Mouse (Mus musculus) MEL (cell line): ENCODE measurements at regions not wholly inside any gene's neighbourhood (a gene's known extent, or its start where the extent isn't known, plus 50 kb on each side); places are given as distances from the start of the nearest gene placed in this dataset.

Experiments
- DNase-seq: peaks from one replicate; pipeline ENCODE4 v3.0.0; 2011; ENCODE audit warnings: low read depth, low spot score
- H3K27ac ChIP-seq: 2 replicates; pipeline ENCODE4 v1.5.1; 2012; ENCODE audit warnings: low read depth, mild to moderate bottlenecking, control low read depth, low read length, moderate library complexity; ENCODE audit not compliant: control insufficient read depth
- H3K27me3 ChIP-seq, 2 experiments: fragments of 150-350 bp in 1 of 2; sonication (generic) in 1 of 2; 2 replicates each; pipeline ENCODE4 v1.6.1; 2012; ENCODE audit warnings: low read length in 2 of 2, mild to moderate bottlenecking in 2 of 2, improper control_type of control experiment in 1 of 2, moderate library complexity in 1 of 2; ENCODE audit not compliant: insufficient read depth in 2 of 2, control insufficient read depth in 1 of 2
- H3K36me3 ChIP-seq, 2 experiments: 2 replicates each; pipeline ENCODE4 v1.6.1; 2012 to 2014; ENCODE audit warnings: low read length in 2 of 2, improper control_type of control experiment in 1 of 2, inconsistent platforms in 1 of 2, mild to moderate bottlenecking in 1 of 2; ENCODE audit not compliant: insufficient read depth in 2 of 2, control insufficient read depth in 1 of 2
- H3K4me1 ChIP-seq, 2 experiments: fragments of 150-350 bp in 1 of 2; sonication (generic) in 1 of 2; 2 replicates each; pipeline ENCODE4 v1.6.1; 2012; ENCODE audit warnings: low read length in 2 of 2, improper control_type of control experiment in 1 of 2, mild to moderate bottlenecking in 1 of 2; ENCODE audit not compliant: insufficient read depth in 2 of 2, control insufficient read depth in 1 of 2
- H3K4me3 ChIP-seq, 2 experiments: fragments of 150-350 bp in 1 of 2; sonication (generic) in 1 of 2; 2 replicates each; pipeline ENCODE4 v1.5.1; 2012; ENCODE audit warnings: low read depth in 2 of 2, low read length in 2 of 2, mild to moderate bottlenecking in 2 of 2, moderate library complexity in 2 of 2, control low read depth in 1 of 2, improper control_type of control experiment in 1 of 2; ENCODE audit not compliant: control insufficient read depth in 1 of 2, insufficient read depth in 1 of 2
- H3K79me2 ChIP-seq: 2 replicates; pipeline ENCODE4 v1.6.1; 2012; ENCODE audit warnings: mild to moderate bottlenecking, low read length, moderate library complexity; ENCODE audit not compliant: control insufficient read depth, poor library complexity, insufficient read depth
- H3K9ac ChIP-seq: 2 replicates; pipeline ENCODE4 v1.6.1; 2012; ENCODE audit warnings: low read depth, mild to moderate bottlenecking, control low read depth, low read length, moderate library complexity; ENCODE audit not compliant: control insufficient read depth, poor library complexity, severe bottlenecking
- H3K9me3 ChIP-seq: fragments of 150-350 bp; sonication (generic); replicated peaks from 2 replicates; pipeline ENCODE4 v1.6.1; 2012; ENCODE audit warnings: mild to moderate bottlenecking, low read length, improper control_type of control experiment, moderate library complexity; ENCODE audit not compliant: insufficient read depth
- BHLHE40 ChIP-seq: IDR thresholded peaks from 2 replicates; pipeline ENCODE4 v1.6.1; 2012; ENCODE audit warnings: low read depth, mild to moderate bottlenecking, inconsistent platforms, low read length, improper control_type of control experiment, borderline replicate concordance
- CHD1 ChIP-seq: IDR thresholded peaks from 2 replicates; pipeline ENCODE4 v1.6.1; 2012; ENCODE audit warnings: low read depth, mild to moderate bottlenecking, inconsistent platforms, low read length, improper control_type of control experiment
- CHD2 ChIP-seq: IDR thresholded peaks from 2 replicates; pipeline ENCODE4 v1.6.1; 2011; ENCODE audit warnings: low read length, improper control_type of control experiment
- CTCF ChIP-seq, 3 experiments: IDR thresholded peaks in 2 of 3; conservative IDR thresholded peaks in 1 of 3; 2 replicates each; pipeline ENCODE4 v1.5.1; 2011 to 2012; ENCODE audit warnings: low read length in 3 of 3, low read depth in 2 of 3, mild to moderate bottlenecking in 2 of 3, improper control_type of control experiment in 1 of 3, inconsistent platforms in 1 of 3, mixed read lengths in 1 of 3, moderate library complexity in 1 of 3; ENCODE audit not compliant: control insufficient read depth in 1 of 3, insufficient read depth in 1 of 3, poor library complexity in 1 of 3, severe bottlenecking in 1 of 3
- GABPA ChIP-seq: IDR thresholded peaks from 2 replicates; pipeline ENCODE4 v1.6.1; 2012; ENCODE audit warnings: low read depth, mild to moderate bottlenecking, inconsistent platforms, low read length, improper control_type of control experiment, moderate library complexity
- HCFC1 ChIP-seq: IDR thresholded peaks from 2 replicates; pipeline ENCODE4 v1.6.1; 2012; ENCODE audit warnings: low read depth, mild to moderate bottlenecking, inconsistent platforms, low read length, improper control_type of control experiment, moderate library complexity
- JUND ChIP-seq: IDR thresholded peaks from 2 replicates; pipeline ENCODE4 v1.6.1; 2011; ENCODE audit warnings: low read depth, mild to moderate bottlenecking, improper control_type of control experiment, low read length
- MAFK ChIP-seq: IDR thresholded peaks from 2 replicates; pipeline ENCODE4 v1.6.1; 2011; ENCODE audit warnings: low read depth, mild to moderate bottlenecking, low read length, improper control_type of control experiment, borderline replicate concordance
- MAX ChIP-seq: IDR thresholded peaks from 2 replicates; pipeline ENCODE4 v1.6.1; 2011; ENCODE audit warnings: low read length, improper control_type of control experiment
- MAZ ChIP-seq: IDR thresholded peaks from 2 replicates; pipeline ENCODE4 v1.6.1; 2012; ENCODE audit warnings: low read depth, mild to moderate bottlenecking, inconsistent platforms, low read length, improper control_type of control experiment
- MXI1 ChIP-seq: IDR thresholded peaks from 2 replicates; pipeline ENCODE4 v1.6.1; 2011; ENCODE audit warnings: mild to moderate bottlenecking, low read depth, low read length, improper control_type of control experiment
- MYB ChIP-seq: IDR thresholded peaks from 2 replicates; pipeline ENCODE4 v1.6.1; 2011; ENCODE audit warnings: mild to moderate bottlenecking, low read depth, low read length, improper control_type of control experiment
- MYC ChIP-seq: IDR thresholded peaks from 2 replicates; pipeline ENCODE4 v1.6.1; 2011; ENCODE audit warnings: low read depth, mild to moderate bottlenecking, low read length, improper control_type of control experiment, moderate library complexity
- NRF1 ChIP-seq: IDR thresholded peaks from 2 replicates; pipeline ENCODE4 v1.6.1; 2014; ENCODE audit warnings: low read depth, mild to moderate bottlenecking, inconsistent platforms, low read length, improper control_type of control experiment, moderate library complexity; ENCODE audit not compliant: poor library complexity, insufficient read depth, severe bottlenecking
- POLR2A ChIP-seq, 2 experiments: IDR thresholded peaks; 2 replicates each; pipeline ENCODE4 v1.6.1; 2011 to 2012; ENCODE audit warnings: low read length in 2 of 2, mild to moderate bottlenecking in 2 of 2, control low read depth in 1 of 2, improper control_type of control experiment in 1 of 2, low read depth in 1 of 2, moderate library complexity in 1 of 2; ENCODE audit not compliant: control insufficient read depth in 1 of 2, insufficient read depth in 1 of 2, poor library complexity in 1 of 2
- POLR2AphosphoS5 ChIP-seq: IDR thresholded peaks from 2 replicates; pipeline ENCODE4 v1.6.1; 2012; ENCODE audit warnings: low read depth, borderline replicate concordance, mild to moderate bottlenecking, inconsistent platforms, low read length, moderate library complexity, mixed read lengths
- RAD21 ChIP-seq: IDR thresholded peaks from 2 replicates; pipeline ENCODE4 v1.6.1; 2011; ENCODE audit warnings: mild to moderate bottlenecking, low read depth, low read length, improper control_type of control experiment
- RCOR1 ChIP-seq: IDR thresholded peaks from 2 replicates; pipeline ENCODE4 v1.6.1; 2012; ENCODE audit warnings: low read depth, mild to moderate bottlenecking, inconsistent platforms, low read length, improper control_type of control experiment
- SMC3 ChIP-seq: IDR thresholded peaks from 2 replicates; pipeline ENCODE4 v1.6.1; 2011; ENCODE audit warnings: low read depth, low read length, improper control_type of control experiment
- TAL1 ChIP-seq: IDR thresholded peaks from 2 replicates; pipeline ENCODE4 v1.6.1; 2012; ENCODE audit warnings: mild to moderate bottlenecking, inconsistent platforms, low read length, moderate library complexity, mixed read lengths
- TCF12 ChIP-seq: IDR thresholded peaks from 2 replicates; pipeline ENCODE4 v1.6.1; 2014; ENCODE audit warnings: low read depth, mild to moderate bottlenecking, inconsistent platforms, low read length, improper control_type of control experiment, moderate library complexity
- UBTF ChIP-seq: IDR thresholded peaks from 2 replicates; pipeline ENCODE4 v1.6.1; 2012; ENCODE audit warnings: low read depth, mild to moderate bottlenecking, inconsistent platforms, low read length, improper control_type of control experiment, moderate library complexity, borderline replicate concordance; ENCODE audit not compliant: insufficient read depth
- ZC3H11A ChIP-seq: IDR thresholded peaks from 2 replicates; pipeline ENCODE4 v1.6.1; 2012; ENCODE audit warnings: low read depth, mild to moderate bottlenecking, inconsistent platforms, low read length, improper control_type of control experiment
- ZMIZ1 ChIP-seq: IDR thresholded peaks from 2 replicates; pipeline ENCODE4 v1.6.1; 2012; ENCODE audit warnings: low read depth, mild to moderate bottlenecking, inconsistent platforms, low read length, improper control_type of control experiment, moderate library complexity

DNA sequence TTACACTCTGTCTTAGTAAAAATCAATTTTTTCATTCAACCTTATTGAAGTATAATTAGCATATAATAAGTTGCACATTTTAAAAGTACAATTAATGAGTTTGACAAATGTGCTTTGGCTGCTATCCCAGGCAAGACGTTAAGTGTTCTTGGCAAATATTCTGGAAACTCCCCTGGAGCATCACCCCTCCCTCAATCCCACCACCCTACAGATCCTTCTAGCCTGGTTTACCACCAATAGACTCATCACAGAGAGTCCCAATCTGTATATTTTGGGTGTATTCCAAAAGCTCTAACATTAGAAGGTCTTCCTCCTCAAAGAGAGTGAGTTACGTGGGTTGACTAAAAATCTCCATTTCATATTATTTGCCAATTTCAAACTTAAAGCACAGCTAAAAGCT lies 278.5 kb downstream of the Car8 start (continued):
- TF ChIP-seq ZMIZ1 = no peak

DNA sequence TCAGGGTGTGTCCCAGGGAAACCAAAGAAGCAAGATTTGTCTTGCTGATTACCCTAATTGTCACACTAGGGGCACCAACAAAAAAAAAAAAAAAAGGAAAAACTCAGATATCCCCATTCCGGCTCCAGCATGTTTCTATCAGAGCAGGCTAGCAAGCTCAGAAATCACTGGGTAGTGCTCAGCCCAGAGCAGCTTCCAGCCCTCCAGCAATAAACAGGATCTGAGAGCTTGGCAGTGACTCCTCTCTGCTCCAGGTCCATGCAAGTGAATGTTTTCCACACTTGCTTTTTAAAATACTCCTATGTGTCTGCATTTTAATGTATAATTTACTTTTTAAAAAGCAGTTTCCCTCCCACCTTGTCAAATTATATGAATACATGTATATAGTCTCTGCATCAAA lies 290.8 kb downstream of the Car8 start:
- H3K4me3 ChIP-seq = no peak overlapping the region

DNA sequence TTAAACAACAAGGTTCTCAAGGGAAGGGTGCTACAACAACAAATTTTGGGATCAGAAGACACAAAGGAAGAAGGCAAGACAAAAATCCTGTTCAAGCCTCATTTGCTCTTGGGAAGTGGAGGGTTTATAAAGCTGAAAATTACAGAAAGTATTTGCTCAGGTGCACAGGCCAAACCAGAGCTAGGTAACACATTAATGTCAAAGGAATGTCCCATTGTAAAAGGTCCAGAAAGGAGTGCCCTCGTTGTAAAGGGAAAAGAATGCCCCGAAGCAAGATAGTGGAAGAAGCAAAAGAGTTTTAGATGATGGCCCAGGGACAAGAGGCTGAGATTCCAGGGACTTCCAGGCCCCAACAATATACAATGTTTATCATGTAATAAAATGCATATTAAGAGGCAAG lies 317.3 kb downstream of the Car8 start:
- H3K9ac ChIP-seq = no peak overlapping the region
- no peak overlapping the region for H3K27ac ChIP-seq
- no peaks in the 10 kb centered on the region for H3K4me1 ChIP-seq
- H3K27me3 ChIP-seq = no peaks in the 10 kb centered on the region
- no peaks in the 10 kb centered on the region for H3K79me2 ChIP-seq
- no peaks in the 10 kb centered on the region for H3K36me3 ChIP-seq
- no peak overlapping the region for H3K4me3 ChIP-seq
- DNase-seq = no peak
- no peaks in the 10 kb centered on the region for H3K9me3 ChIP-seq
- TF ChIP-seq MAX (no peak), NRF1 (no peak), MXI1 (no peak), MAZ (no peak), HCFC1 (no peak), MYB (no peak), MAFK (no peak), MYC (no peak), TCF12 (no peak), CHD1 (no peak), TAL1 (no peak), RAD21 (no peak), CHD2 (no peak), CTCF (IDR thresholded peaks at IDR 0.05 in 2 of 3, conservative IDR thresholded peaks at IDR 0.05 in 1 of 3; ENCODE audit: control insufficient read depth in 1 of 3, insufficient read depth in 1 of 3, low read depth in 2 of 3, low read length in 3 of 3, poor library complexity in 1 of 3, severe bottlenecking in 1 of 3) (no peak), UBTF (no peak), POLR2A (IDR thresholded peaks at IDR 0.05; ENCODE audit: control insufficient read depth in 1 of 2, insufficient read depth in 1 of 2, low read depth in 1 of 2, low read length in 2 of 2, poor library complexity in 1 of 2) (no peak), GABPA (no peak), SMC3 (no peak), BHLHE40 (no peak), POLR2AphosphoS5 (no peak)

More for the DNA sequence above, 290.8 kb downstream of the Car8 start:
- H3K27me3 ChIP-seq = no peaks in the 10 kb centered on the region
- no peak for DNase-seq
- no peak overlapping the region for H3K9ac ChIP-seq
- TF ChIP-seq ZC3H11A (no peak), TCF12 (no peak), RCOR1 (no peak), NRF1 (no peak), JUND (no peak)
- no peak overlapping the region for H3K27ac ChIP-seq
- no peaks in the 10 kb centered on the region for H3K79me2 ChIP-seq
- H3K36me3 ChIP-seq = no peaks in the 10 kb centered on the region
- H3K4me1 ChIP-seq = no peaks in the 10 kb centered on the region
- no peaks in the 10 kb centered on the region for H3K9me3 ChIP-seq
